ENCODE assay signal across 20 mouse cellular contexts in the genomic region with DNA sequence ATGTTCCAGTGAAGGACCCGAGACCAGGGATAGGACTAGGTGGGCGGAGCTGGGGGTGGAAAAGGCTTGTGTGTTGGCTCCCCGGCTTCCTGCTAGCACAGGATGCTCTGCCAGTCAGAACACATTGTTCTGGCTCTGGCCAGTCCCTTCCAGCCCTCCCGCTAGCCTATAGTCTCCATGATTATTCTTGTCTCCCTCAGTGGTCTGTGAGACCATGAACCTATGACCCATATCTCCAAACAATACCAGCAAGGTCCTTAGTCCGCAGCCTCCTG. TPM values are rescaled to one million over a fixed set of nuclear protein-coding genes. Genes with fewer than 3 reads are reported as not detected.
A peak's percentile ranks its signal among the peaks of the same experiment; 100 is the strongest.
DNase-seq lines count a peak whose midpoint lies in the region; TF ChIP-seq lines count a peak whose summit lies in the region.
"Had no signal": no experiment of that assay in that cellular context is flagged by ENCODE, and none has a peak within 500 bp of the region (broad histone marks: within the 10 kb centered on the region; RNA-seq: fewer than 3 reads in every experiment).

No protein-coding gene starts in this region.

- no peaks in the 10 kb centered on the region for H3K36me3 ChIP-seq in E14TG2a.4 (ENCODE audit: insufficient read depth, low read length)
- H3K36me3 ChIP-seq: embryonic facial prominence, embryonic 10.5 days; G1E; heart, embryonic 13.5 days; limb, embryonic 12.5 days; liver, embryonic 12.5 days; lung, embryonic 15.5 days; stomach, embryonic 15.5 days had no signal

- intact Hi-C loops in left cerebral cortex, postnatal 14 days (cut with DNase I): no loop called here

- peaks cover 68% of the 10 kb centered on the region for H3K27me3 ChIP-seq in E14TG2a.4 (ENCODE audit: insufficient read depth, low read length)

- H3K9me3 ChIP-seq in E14TG2a.4 (ENCODE audit: low read length): no peaks in the 10 kb centered on the region
- H3K9me3 ChIP-seq: embryonic facial prominence, embryonic 10.5 days; heart, embryonic 13.5 days; hindbrain, embryonic 13.5 days; liver, embryonic 12.5 days; lung, embryonic 15.5 days; neural tube, embryonic 12.5 days; stomach, embryonic 15.5 days had no signal

- H3K4me1 ChIP-seq in E14TG2a.4 (replicated peaks; ENCODE audit: low read depth, low read length): peaks cover 22% of the 10 kb centered on the region
- H3K4me1 ChIP-seq: liver, embryonic 12.5 days had no signal

- no peak for TF ChIP-seq CTCF in E14TG2a.4 (conservative IDR thresholded peaks at IDR 0.05; ENCODE audit: low read length)

- peak overlapping the region; percentile 58; the same call in 1 of the 2 replicates for H3K4me3 ChIP-seq in E14TG2a.4 (replicated peaks; ENCODE audit: low read length)
- H3K4me3 ChIP-seq: heart, embryonic 13.5 days; hindbrain, embryonic 13.5 days; liver, embryonic 12.5 days; lung, embryonic 15.5 days; neural tube, embryonic 12.5 days; stomach, embryonic 15.5 days had no signal

- DNase-seq in adrenal gland, postnatal 14 days: peak; percentile 65
- no peak for DNase-seq in adrenal gland, adult 8-10 months
- DNase-seq in left cerebral cortex, adult 18-20 months (ENCODE audit: low spot score in 2 of 2): peak; percentile 43 to 66
- no peak for DNase-seq in left cerebral cortex, postnatal 14 days (ENCODE audit: low spot score in 2 of 2)
- peak; percentile 50 for DNase-seq in lung, postnatal 36 days
- DNase-seq in spleen, postnatal 14 days (ENCODE audit: low spot score in 2 of 2): no peak
- DNase-seq: cerebellum, adult 9-10 months; kidney, adult 9 months; layer of hippocampus, postnatal 36 days; spleen, adult 18-20 months had no signal

RNA-seq across cellular contexts. Expression of gene Engase, which starts 27.5 kb away (rescaled TPM):
- 12.1 and 12.4 TPM in 2 replicates for total RNA-seq in adrenal gland, postnatal 14 days (2021)
- total RNA-seq in adrenal gland, adult 8-10 months (2022): 10 to 100 TPM; 21.9 to 25.7 (median 24.0) TPM
- 10 to 100 TPM; 13.3 to 14.1 TPM for total RNA-seq in left cerebral cortex, adult 18-20 months (2021)
- total RNA-seq in left cerebral cortex, postnatal 14 days (2021): 10 to 100 TPM; 13.3 to 13.6 TPM

Comparison
In these comparisons a context has a peak if more than half of its experiments do, and no peak if none do; other contexts are left out.
1. DNase-seq: peak in adrenal gland, postnatal 14 days (single experiment), left cerebral cortex, adult 18-20 months (2 of 2) and lung, postnatal 36 days (single experiment); none in adrenal gland, adult 8-10 months (single experiment), left cerebral cortex, postnatal 14 days (0 of 2) and spleen, postnatal 14 days (0 of 2).